Mouse (Mus musculus) gonadal fat pad, adult 2 months (tissue): ENCODE data around the gene Vmn1r129. TPM values are rescaled to one million over a fixed set of nuclear protein-coding genes. Genes with fewer than 3 reads are reported as not detected.
"Not testable (repeated sequence)": the region's sequence is repeated elsewhere in the genome, so short reads cannot be mapped to it uniquely, and the experiment has no call there.

Experiments
- DNase-seq: peaks from one replicate; pipeline ENCODE4 v3.0.0-alpha.2; 2012; ENCODE audit warnings: low read depth
- polyA plus RNA-seq: library from polyadenylated mRNA; depleted of rRNA; stranded (reverse); fragments of >200 nt; gene quantifications from 2 replicates; pipeline ENCODE4 v1.2.3, GENCODE M21; 2012; rRNA removed

Gene Vmn1r129
- polyA plus RNA-seq, result not detected in 2 replicates

DNA sequence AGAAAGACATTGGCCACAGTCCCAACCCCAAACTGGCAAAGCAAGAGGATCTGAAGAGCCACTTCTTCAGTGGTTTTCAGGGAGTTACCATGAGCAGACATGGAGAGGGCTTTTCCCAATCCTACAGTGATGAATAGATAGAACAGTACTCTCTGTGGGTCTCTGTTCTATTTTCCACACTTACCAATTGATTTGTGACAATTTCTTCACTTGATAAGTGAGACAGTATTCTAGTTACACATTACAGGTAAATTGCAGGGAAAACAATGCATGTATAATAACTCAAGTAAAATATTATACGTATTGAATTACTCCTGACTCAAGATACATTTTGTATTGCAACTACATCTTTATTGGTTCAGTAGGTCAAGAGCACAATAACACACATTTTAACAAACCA, at the start of gene Vmn1r129:
Gene Vmn1r129 (minus strand): TSS at position 101 of the 400 bp plus-strand sequence.
- not testable (repeated sequence) for DNase-seq

DNA sequence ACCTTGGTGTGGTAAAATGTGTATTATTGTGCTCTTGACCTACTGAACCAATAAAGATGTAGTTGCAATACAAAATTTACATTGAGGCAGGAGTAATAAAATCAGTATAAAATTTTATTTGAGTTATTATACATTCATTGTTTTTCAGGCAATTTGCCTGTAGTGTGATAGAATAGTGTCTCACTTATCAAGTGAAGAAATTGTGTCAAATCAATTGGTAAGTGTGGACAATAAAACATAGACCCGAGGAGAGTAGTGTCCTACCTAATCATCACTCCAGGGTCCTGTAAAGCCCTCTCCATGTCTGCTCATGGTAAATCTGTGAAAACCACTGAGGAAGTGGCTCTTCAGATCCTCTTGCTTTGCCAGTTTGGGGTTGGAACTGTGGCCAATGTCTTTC, 12.0 kb downstream of the Vmn1r129 start, which contains the start of gene Vmn1r128:
Gene Vmn1r128 (plus strand): TSS at position 301 of the 400 bp plus-strand sequence.
- not testable (repeated sequence) for DNase-seq

DNA sequence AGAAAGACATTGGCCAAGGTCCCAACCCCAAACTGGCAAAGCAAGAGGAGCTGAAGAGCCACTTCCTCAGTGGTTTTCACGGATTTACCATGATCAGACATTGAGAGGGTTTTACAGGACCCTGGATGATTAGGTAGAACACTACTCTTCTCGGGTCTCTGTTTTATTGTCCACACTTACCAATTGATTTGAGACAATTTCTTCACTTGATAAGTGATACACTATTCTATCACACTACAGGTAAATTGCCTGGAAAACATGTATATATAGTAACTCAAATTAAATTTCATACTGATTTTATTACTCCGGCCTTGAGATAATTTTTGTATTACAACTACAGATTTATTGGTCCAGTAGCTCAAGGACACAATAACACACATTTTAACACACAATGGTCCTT, 41.3 kb downstream of the Vmn1r129 start, which contains the start of gene Vmn1r127:
Gene Vmn1r127 (minus strand): TSS at position 101 of the 400 bp plus-strand sequence.
- DNase-seq, result not testable (repeated sequence)

Other genes with a start within 250 kb of the Vmn1r129 start
- gene Vmn1r122, start 227.2 kb downstream of the Vmn1r129 start, polyA plus RNA-seq, result not detected in 2 replicates
- not detected in 2 replicates for gene Vmn1r123, start 199.1 kb downstream of the Vmn1r129 start, polyA plus RNA-seq
- not detected in 2 replicates for gene Gm5157, start 170.9 kb downstream of the Vmn1r129 start, polyA plus RNA-seq
- not detected in 2 replicates for gene Vmn1r124, start 100.7 kb downstream of the Vmn1r129 start, polyA plus RNA-seq
- gene Vmn1r125, start 89.1 kb downstream of the Vmn1r129 start, polyA plus RNA-seq, result not detected in 2 replicates
- gene Vmn1r126, start 59.8 kb downstream of the Vmn1r129 start, polyA plus RNA-seq, result not detected in 2 replicates
- not detected in 2 replicates for gene Vmn1r127, start 41.4 kb downstream of the Vmn1r129 start, polyA plus RNA-seq
- gene Vmn1r128, start 11.9 kb downstream of the Vmn1r129 start, polyA plus RNA-seq, result not detected in 2 replicates
- not detected in 2 replicates for gene Gm6882, start 71.5 kb upstream of the Vmn1r129 start, polyA plus RNA-seq
- gene Vmn1r130, start 150.5 kb upstream of the Vmn1r129 start, polyA plus RNA-seq, result not detected in 2 replicates
- not detected in 2 replicates for gene Vmn1r131, start 184.8 kb upstream of the Vmn1r129 start, polyA plus RNA-seq